Mouse (Mus musculus) right cerebral cortex, postnatal 25 days (tissue): Measurements from ENCODE around the gene Ak4.
A peak's percentile ranks its signal among the peaks of the same experiment; 100 is the strongest.
"Not testable (repeated sequence)": the region's sequence is repeated elsewhere in the genome, so short reads cannot be mapped to it uniquely, and the experiment has no call there.

Experiments used
- DNase-seq: peaks from one replicate; pipeline ENCODE4 v3.0.0; 2022

Gene Ak4

DNA sequence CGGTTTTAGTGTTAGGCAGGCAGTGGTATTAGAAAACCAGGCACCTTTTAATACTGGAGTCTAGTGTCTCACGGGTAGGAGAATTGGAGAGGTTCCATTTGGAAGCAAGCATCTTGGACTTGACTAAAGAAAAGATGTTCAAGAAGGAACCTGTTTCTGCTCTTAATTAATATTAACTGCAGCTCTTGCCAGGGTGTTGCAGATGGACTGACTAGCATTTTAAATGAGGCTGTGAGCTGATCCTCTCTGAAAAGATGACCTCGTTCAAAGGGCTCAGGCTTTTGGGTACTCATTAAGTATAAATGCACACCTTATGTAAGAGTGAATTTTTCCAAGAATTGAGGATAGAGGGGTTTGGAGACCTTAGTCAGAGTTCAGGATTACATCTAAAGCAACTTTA lies 5.4 kb downstream of the Ak4 start:
- no peak for DNase-seq

DNA sequence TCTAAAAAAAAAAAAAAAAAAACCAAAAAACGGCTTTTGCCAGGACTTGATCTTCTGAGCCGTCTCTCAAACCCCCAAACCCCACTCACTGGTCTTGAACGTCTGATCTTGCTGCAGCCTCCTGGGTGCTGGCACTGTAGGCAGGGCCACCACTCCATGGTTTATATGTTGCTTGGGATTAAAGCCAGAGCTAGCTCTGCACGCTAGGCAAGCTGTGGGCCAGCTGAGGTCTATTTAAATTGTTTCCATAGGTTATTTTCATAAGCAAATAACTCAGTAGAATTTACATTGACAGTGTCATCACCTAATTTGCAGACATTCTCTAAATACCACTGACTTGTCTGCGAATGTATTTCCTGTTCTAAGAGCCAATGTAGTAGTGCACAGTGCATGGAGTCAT lies 6.0 kb downstream of the Ak4 start:
- no peak for DNase-seq

DNA sequence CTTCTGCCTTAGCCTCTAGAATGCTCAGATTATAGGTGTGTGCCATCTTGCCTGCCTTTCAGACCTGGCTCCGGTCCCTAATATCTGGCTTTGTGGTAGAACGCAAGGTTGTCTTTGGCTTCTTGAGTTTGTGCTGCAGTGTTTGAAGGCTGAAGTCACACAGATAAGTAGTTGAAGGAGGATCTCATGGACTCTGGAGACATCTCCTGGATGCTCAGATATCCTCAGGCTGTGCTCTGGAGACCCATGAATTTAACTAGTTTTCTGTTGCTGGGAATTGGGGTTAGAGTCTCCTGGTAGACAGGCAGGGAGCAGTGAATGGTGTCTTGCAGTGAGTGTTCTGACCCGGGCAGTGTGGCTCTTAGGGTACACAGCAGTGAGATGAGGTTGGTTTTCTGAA lies 6.6 kb downstream of the Ak4 start:
- no peak for DNase-seq

DNA sequence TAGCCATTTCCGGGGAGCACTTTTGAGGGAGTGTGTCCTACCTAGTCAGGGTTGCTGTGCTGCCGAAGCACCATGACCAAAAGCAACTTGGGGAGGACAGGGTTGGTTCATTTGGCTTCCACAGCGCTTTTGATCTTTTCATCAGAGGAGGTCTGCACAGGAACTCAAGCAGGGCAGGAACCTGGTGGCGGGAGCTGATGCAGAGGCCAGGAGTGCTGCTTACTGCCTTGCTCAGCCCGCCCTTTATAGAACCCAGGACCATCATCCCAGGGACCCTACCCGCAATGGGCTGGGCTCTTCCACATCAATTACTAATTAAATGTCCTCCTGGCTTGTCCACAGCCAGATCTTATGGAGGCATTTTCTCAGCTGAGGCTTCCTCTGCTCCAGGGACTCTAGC lies 7.5 kb downstream of the Ak4 start:
- DNase-seq: no peak

DNA sequence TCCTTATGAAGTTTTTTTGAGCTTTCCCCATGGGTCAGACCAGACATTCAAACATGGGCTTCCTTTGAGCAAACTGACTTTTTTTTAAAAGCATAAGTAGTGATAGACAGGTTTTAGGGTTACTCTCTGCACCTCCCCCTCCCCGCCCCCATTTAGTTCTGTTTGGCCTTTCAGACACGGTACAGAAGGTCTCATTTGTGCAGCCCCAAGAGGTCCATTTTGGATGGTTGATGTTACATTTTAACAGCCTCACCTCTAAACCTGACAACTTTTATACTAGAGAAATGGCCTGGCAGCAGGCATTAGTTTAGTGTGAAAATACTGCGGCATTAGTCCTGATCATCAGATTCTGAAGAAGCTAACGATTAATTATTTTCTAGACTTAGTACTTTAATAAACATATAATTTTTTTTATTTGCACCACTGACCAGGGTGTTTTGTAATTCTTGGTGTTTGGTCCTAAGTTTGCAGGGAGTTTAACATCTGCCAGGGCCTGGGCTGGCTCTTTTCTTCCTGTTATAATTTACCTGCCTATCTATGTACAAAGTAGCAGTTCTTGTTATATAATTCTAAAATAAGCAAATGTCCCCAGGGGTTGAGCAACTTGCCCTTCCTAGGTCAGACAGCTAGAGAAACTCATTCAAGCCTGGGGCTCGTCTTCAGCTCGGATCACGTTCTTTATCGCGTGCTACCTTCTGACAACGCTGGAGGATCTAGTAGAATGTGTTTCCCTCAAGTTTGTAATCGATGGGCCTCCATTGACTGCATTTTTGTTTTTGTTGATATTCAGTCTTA lies 9.0 kb downstream of the Ak4 start:
- DNase-seq: no peak

DNA sequence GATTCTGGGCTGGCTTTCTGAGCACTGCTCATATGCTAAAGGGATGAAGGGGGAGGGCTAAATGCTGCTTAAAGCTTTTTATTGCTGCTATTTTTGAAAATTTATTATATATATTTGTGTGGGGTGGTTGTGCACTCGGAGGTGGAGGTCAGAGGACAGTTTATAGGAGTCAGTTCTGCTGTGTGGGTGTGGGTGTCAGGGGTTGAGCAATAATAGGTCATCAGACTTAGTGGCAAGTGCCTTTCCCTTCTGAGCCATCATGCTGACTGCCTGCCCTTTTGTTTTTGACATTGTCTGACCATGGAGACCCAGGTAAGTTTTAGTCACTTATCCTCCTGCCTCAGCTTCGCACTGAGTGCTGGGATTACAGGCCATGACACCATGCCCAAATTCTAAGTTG lies 10.0 kb downstream of the Ak4 start:
- DNase-seq: no peak

DNA sequence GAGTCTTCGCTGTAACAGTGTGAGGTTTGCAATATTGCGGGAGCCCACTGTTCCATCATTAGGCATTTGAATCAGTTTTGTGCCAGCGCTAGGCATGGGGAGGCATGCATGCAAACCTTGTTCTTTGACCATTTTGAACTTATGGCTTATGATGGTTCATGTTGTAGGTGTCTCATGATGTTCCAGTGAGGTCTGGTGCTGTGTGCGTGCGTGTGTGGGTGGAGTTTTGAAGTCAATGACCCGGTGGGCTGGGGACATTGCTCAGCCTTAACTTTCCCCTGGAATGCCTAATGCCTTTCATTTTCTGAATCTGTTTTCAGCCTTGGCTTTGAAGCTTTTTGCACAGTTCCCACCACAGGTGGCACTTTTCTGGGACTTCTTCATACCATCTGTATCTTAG lies 10.9 kb downstream of the Ak4 start:
- no peak for DNase-seq

DNA sequence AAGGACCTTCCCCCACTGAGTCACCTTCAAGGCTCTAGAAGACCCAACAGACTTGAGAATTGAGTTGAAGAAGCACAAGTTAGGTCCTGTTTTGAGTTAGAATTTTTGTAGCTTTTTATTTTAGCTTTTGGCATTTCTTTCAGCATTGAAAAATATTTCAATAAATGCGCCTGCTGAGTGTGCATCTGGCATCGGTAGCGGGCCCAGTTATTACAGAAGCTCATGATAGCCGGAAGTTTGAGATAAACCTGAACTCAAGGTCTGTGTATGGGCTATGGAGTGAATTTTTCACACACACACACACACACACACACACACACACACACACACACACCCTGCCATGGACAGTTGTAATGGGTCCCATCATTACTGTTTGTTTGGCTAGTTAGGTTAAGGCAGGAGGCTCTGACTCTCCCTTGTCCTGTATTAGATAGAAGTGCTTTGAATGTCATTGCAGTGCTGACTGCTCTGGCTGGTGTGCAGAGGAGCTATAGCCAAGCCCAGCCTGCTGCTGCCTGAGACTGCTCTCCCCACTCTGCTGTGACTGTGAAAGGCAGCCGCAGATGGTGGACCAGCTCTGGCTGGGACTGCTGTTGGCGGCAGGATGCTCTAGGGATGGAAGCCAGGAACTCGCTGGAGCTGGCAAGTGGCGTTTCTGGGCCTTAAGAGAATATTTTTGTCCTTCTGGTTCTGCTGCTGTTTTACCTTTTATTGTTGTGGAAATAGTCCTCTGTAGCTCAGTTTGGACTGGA lies 17.9 kb downstream of the Ak4 start:
- DNase-seq: peak; percentile 84

DNA sequence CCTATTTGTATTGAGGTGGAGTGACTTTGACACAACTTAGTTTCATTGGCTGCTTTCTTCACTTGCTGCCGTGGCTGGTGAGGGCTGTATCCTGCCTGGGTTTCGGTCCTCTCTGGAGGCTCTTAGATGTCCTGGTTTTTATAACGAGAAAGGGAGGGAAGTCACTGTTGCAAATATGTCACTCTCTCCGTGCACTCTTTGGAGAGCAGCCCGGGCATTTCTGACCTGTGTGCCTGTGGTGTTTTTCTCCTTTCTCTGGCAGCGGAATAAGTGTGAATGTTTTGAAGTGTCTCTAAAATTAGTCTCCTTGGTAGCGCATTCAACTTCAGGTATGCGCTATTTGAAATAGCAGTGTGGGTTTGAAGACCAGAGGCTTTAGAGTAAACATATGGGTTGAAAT lies 19.2 kb downstream of the Ak4 start:
- no peak for DNase-seq

DNA sequence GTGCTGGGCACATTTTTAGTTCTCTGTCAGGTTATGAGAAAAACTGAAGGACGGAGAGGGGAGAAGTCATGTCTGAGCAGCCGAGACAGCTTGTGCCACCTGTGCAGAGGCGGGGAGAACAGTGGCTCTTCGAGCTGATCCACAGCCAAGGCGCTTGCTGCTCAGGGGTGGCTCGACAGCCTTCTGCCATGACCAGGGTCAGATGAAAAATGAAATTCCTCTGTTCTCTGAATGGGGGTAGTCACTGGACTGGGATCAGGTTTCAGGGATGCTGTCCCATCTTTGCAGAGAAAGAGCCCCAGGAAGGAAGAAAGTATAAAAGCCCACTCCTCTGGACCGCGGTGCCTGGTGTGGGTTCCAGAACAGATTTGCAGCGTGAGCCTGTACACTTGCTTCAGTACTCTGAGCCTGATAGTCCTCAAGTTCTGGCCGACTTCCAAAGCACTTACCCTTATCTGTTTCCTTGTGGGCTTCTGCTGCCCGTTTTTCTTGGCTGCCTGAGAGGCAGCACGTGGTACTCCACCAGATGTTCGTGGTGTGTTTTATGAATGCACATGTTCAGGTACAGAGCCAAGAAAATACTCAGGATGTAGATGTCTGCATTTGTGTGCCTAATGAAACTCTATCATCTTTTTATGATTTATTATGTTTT lies 20.8 kb downstream of the Ak4 start:
- no peak for DNase-seq

DNA sequence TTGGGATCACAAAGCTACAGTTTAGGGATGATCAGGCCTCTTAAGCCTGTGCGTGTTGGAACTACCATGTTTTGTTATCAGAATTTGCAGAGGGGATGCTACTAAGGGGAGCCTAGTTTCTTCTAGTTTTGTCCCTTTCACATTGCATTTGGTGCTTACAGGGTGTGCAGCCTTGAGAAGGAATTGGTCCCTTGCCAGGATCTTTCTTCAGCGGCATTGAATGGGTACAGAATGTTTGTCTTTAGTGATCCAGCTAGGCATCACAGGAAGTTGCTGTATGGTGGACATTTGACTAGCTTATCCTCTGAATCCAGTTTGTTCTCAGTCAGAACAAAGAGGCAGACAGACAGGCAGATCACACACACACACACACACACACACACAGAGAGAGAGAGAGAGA lies 23.7 kb downstream of the Ak4 start:
- DNase-seq: no peak

DNA sequence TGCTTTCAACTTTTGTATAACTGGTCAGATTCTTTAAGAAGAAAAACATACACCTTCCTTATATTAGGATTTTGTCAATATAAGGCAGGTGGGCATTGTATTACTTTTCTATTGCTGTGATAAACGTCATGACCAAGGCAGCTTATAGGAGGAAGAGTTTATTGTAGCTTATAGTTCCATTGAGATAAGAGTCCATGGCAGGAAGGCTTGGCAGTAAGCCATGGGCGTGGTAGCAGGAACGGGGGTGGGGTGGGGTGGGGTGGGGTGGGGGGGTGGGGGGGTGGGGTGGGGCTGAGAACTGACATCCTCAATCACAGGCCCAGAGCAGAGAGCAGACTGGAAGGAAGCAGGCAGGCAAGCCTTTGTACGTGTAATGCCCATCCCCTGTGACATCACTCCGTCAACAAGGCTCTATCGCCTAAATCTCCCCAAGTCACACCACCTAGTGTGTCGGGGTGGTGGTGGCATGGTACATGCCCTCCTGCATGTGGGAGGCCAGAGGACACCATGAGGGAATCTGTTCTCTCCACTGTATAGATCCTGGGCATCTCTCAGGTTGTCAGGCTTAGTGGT lies 24.4 kb downstream of the Ak4 start:
- no peak for DNase-seq

DNA sequence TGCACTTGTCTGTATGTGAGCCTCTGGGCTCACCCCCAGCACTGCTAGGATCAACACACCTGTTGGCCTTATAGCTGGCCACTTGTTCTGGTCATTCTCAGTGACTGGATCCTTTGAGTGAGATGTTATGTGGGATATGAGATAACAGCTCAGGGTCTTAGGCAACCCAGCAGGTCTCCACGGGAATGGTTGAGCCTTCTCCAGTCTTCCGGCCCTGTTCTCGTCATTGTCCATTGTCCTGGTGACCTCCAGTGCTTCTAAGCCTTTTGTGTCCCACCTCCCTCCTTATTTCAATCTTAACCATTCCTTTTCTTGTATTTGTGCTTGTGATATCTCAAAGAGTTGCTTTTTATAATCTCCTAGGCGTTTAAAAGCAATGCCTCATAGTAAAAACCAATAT lies 26.6 kb downstream of the Ak4 start:
- DNase-seq: no peak

DNA sequence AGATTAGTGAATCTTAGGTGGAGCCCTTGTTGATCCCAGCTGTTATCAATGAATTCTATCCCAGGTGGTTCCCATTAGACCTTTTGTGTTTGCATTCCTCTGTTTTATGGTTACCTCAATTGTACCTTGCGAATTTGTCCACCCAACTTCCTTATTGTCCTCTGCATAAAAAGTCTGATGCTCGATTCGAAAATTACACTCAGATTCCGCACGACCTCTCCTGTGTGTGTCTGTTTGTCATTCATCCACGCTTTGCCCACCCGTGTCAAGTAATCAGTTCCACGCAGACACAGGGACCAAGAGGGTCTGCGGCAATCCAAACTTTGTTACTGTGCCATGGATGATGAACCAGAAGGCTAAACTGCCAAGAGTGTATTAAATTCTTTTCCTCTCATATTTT lies 27.5 kb downstream of the Ak4 start:
- DNase-seq: not testable (repeated sequence)

DNA sequence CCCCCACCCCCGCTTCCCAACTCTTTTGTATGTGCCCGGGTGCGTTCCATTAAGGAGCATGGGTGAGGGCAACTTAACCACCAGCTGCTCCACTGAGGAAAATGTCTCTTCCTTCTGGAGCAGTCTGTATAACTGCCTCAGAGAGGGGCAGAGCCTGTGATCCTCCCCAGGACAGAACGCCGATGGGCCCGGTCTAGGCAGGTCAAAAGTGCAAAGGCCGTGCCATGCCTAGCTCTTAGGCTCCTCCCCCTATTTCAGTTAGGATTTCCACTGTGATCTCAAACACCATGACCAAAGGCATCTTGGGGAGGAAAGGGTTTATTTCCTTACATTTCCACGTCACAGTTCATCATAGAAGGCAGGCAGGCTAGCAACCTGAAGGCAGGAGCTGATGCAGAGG lies 29.6 kb downstream of the Ak4 start:
- DNase-seq: no peak

DNA sequence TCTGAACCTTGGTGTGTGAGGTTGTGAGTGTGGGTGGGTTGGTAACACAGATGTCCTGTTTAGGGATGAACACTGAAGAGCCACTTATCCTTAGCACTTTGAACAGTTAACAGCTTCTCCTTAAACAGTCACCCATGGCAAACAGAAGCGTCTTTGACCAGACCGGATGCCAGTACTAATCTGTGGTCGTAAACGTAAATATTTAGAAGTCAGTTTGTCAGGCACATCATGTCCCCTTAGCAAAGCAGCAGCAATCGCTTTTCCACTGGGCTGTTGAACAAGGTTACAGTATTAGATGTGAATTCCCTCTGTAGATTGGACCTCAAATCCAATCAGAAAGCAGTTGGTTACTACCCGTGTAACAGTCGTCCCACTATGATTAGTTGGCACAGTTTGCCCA lies 30.3 kb downstream of the Ak4 start:
- no peak for DNase-seq

DNA sequence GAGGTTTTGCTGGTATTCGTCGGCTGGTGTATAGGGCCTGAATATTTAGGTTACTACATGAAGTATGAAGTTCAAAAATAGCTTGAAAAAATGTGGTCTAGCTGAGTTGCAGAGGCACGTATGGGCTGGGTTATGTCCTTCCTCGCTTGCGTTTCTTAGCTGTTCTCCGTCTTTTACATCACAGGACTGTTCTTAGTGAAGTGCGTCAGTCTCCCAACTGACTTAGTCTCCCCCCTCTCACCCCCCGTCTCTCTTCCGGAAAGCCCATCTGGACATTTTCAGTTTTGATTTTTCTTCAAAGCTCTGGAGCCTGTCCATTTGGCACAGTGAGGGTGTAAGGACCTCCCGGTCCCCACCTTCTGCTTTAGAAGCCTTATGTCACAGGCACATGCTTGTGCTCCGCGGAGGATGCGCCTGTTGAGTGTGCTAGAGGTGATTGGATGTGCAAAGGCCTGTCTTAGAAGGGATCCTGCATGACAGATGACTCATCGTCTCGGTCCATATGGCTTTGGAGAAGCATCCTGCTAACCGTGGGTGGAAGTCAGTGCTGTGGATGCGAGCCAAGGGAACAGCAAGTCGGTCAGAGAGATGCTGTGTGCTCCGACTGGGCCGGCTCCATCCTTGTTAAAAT lies 31.2 kb downstream of the Ak4 start:
- DNase-seq: peak; percentile 83

DNA sequence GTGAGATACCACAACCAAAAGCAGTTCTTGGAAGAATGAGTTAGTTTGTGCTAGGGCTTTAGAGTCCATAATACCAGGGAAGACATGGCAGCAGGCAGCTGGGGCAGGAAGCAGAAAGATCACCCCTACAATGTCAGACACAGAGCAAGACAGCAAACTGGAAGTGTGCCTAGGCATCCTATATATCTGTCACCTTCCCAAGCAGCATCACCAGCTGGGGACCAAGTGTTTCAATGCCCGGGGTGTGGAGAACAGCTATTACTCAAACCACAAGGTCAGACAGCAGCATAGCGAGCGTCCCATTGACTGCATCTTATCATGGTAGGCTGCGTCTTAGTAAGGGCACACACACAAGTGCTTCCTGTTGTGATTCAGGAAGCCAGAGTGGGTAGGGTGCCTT lies 32.0 kb downstream of the Ak4 start:
- DNase-seq: no peak

DNA sequence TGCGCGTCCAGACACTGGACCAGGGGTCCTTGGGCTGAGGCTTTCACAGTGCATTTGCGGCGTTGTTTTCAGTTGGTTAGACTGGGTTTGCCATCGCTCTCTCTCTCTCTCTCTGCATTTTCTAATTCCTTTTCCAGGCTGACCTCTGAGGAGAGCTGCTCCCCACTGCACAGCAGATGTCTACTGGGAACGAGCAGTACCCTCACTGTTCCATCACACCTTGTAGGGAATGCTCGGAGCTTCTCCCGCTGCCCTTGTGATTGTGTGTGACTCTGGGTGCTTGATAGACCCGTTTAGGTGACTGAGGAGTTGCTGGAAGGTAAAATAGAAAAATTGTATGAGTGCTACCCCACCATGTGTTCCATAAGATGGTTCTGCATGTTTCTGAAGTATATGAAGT lies 33.8 kb downstream of the Ak4 start:
- DNase-seq: no peak

DNA sequence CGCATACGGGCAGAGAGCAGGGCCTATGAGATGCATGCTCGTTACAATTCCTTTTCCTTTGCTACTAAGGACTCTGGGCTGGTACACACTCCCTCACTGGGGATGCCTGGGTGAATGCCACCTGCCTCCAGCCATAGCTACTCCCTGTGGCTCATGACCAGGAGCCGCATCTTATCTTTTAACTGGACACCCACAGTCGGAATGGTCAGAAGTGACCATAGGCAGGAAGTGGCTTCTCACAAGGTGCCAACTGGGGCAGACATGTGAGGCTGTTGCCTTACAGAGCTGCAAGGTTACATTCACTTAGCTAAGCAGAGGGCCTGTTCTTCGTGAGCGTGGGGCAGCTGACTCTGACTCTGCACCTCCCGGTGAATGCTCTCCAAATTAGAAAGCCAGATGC lies 38.1 kb downstream of the Ak4 start:
- no peak for DNase-seq

DNA sequence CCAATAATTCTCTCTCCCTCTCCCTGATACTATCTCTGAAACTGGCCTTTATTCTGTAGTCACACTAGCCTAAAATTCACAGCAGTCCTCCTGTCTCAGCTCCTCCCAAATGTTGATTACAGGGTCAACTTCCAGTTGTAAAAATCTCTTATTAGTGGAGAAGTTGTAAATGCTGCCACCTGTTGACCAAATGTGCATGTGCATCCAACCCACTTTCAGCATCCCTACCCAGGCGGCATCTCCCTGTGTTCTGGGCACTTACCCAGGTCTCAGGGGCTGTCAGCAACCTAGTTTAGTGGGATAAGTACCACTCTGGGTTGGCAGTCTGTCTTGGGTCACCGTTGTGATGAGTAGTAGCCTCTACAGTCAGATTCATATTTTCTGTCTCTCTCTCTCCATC lies 39.3 kb downstream of the Ak4 start:
- DNase-seq: no peak

DNA sequence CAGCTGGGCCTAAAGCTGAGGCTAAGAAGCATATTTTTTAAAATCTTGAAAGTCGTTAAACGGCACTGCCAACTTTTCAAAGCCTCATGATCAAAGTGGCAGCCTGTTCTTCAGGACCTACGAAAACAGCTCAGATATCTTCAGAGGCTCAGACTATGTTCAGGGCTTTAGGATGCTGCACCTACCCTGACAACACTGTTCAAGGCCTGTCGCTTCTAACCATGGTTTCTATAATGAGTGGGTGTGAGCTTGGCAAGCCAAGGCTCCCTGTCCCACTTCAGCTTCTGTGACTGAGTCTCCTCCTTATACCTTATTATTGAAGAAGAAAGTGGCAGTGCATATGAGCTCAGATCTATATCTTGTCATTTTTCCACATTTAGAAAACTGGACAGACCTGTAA lies 40.3 kb downstream of the Ak4 start:
- no peak for DNase-seq

DNA sequence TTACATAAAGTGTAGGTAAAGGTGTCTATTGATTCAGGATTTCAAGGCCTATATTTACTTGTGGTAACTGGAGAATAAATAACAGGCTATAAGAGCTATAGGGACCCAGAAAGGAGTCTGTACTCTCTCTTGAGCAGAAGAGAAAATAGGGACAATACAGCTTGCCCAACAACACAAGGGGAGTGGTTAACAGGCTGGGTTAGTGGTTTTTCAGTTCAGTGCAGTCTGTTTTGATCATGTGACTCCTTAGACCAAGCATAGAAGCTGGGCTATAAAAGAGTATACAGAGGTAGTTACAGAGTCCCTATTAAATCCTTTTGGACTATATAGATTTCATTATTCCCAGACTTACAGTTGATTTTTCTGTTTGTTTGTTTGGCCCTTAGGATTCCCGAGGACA lies 41.0 kb downstream of the Ak4 start:
- DNase-seq: no peak
